ENCODE assay signal across 9 mouse cellular contexts in genomic region chr13:110382447-110382901, GRCm38 (mm10). TPM values are rescaled to one million over a fixed set of nuclear protein-coding genes. Genes with fewer than 3 reads are reported as not detected.
DNase-seq lines count a peak whose midpoint lies in the region; ATAC-seq and TF ChIP-seq lines count a peak whose summit lies in the region.
"Had no signal": no experiment of that assay in that cellular context is flagged by ENCODE, and none has a peak within 500 bp of the region (broad histone marks: within the 10 kb centered on the region; RNA-seq: fewer than 3 reads in every experiment).

No protein-coding gene starts in this region.

- H3K4me3 ChIP-seq in layer of hippocampus, adult 2 months, result no peak overlapping the region
- no peak overlapping the region for H3K4me3 ChIP-seq in MEL (ENCODE audit: control insufficient read depth in 1 of 2, insufficient read depth in 1 of 2, low read depth in 2 of 2, low read length in 2 of 2)
- no peak overlapping the region for H3K4me3 ChIP-seq in hindbrain, postnatal 0 days (ENCODE audit: low read length)
- no peak overlapping the region for H3K4me3 ChIP-seq in midbrain, embryonic 13.5 days (replicated peaks)

- peak in 1 of 2 experiments; percentile 51 for DNase-seq in layer of hippocampus, adult 2 months (ENCODE audit: low spot score in 2 of 2)
- no peak for DNase-seq in layer of hippocampus, adult 9-11 months
- peak; percentile 75 for DNase-seq in MEL (ENCODE audit: low read depth, low spot score)
- DNase-seq in embryo, embryonic 10 days (ENCODE audit: low spot score), result peak; percentile 84
- peak; percentile 85 for DNase-seq in hindbrain, postnatal 0 days (ENCODE audit: low spot score)
- no peak for DNase-seq in ovary, postnatal 14 days (ENCODE audit: low spot score)
- DNase-seq in urinary bladder, postnatal 25 days (ENCODE audit: low spot score), result no peak

- no peak overlapping the region for H3K9ac ChIP-seq in MEL (ENCODE audit: control insufficient read depth, low read depth, low read length, poor library complexity, severe bottlenecking)
- no peak overlapping the region for H3K9ac ChIP-seq in hindbrain, postnatal 0 days (replicated peaks; ENCODE audit: low read length)
- H3K9ac ChIP-seq in midbrain, embryonic 13.5 days (replicated peaks), result no peak overlapping the region

- peaks cover 0 to 6% of the 10 kb centered on the region in 2 experiments; a peak in 2 of 4 replicates for H3K36me3 ChIP-seq in MEL (ENCODE audit: control insufficient read depth in 1 of 2, insufficient read depth in 2 of 2, low read length in 2 of 2)
- H3K36me3 ChIP-seq in hindbrain, postnatal 0 days (ENCODE audit: insufficient read depth, low read length), result no peaks in the 10 kb centered on the region
- no peaks in the 10 kb centered on the region for H3K36me3 ChIP-seq in midbrain, embryonic 13.5 days

- H3K9me3 ChIP-seq in MEL (replicated peaks; ENCODE audit: insufficient read depth, low read length), result no peaks in the 10 kb centered on the region
- H3K9me3 ChIP-seq in hindbrain, postnatal 0 days (ENCODE audit: low read length), result no peaks in the 10 kb centered on the region
- H3K9me3 ChIP-seq in midbrain, embryonic 13.5 days, result no peaks in the 10 kb centered on the region

- no peak overlapping the region for H3K27ac ChIP-seq in layer of hippocampus, adult 2 months
- H3K27ac ChIP-seq in MEL (ENCODE audit: control insufficient read depth, low read depth, low read length), result no peak overlapping the region
- no peak overlapping the region for H3K27ac ChIP-seq in hindbrain, postnatal 0 days
- no peak overlapping the region for H3K27ac ChIP-seq in midbrain, embryonic 13.5 days

- H3K4me1 ChIP-seq in MEL (ENCODE audit: control insufficient read depth in 1 of 2, insufficient read depth in 2 of 2, low read length in 2 of 2), result peaks cover 0 to 6% of the 10 kb centered on the region in 2 experiments; a peak in 3 of 4 replicates
- H3K4me1 ChIP-seq in hindbrain, postnatal 0 days (ENCODE audit: insufficient read depth, low read length), result no peaks in the 10 kb centered on the region
- H3K4me1 ChIP-seq in midbrain, embryonic 13.5 days (replicated peaks), result no peaks in the 10 kb centered on the region

- WGBS in hindbrain, postnatal 0 days, result 20% methylated on average over 5 of the region's 5 CpGs
- 21% methylated on average over 5 of the region's 5 CpGs for WGBS in midbrain, embryonic 13.5 days

- no peak for TF ChIP-seq EP300 in MEL (IDR thresholded peaks at IDR 0.05; ENCODE audit: low read depth in 1 of 2, low read length in 2 of 2)

- ATAC-seq in hindbrain, postnatal 0 days, result peak; percentile 76
- peak; percentile 65; the same call in 1 of the 2 replicates for ATAC-seq in midbrain, embryonic 13.5 days

- peak; percentile 88 for TF ChIP-seq CTCF in layer of hippocampus, adult 2 months (conservative IDR thresholded peaks at IDR 0.05)
- TF ChIP-seq CTCF in MEL (IDR thresholded peaks at IDR 0.05 in 2 of 3, conservative IDR thresholded peaks at IDR 0.05 in 1 of 3; ENCODE audit: control insufficient read depth in 1 of 3, insufficient read depth in 1 of 3, low read depth in 2 of 3, low read length in 3 of 3, poor library complexity in 1 of 3, severe bottlenecking in 1 of 3), result peak; percentile 66 to 84 (median 67)
- TF ChIP-seq CTCF in hindbrain, postnatal 0 days (IDR thresholded peaks at IDR 0.05; ENCODE audit: low read depth), result peak; percentile 82

- no peaks in the 10 kb centered on the region for H3K79me2 ChIP-seq in MEL (ENCODE audit: control insufficient read depth, insufficient read depth, low read length, poor library complexity)

- peaks cover 0 to 3% of the 10 kb centered on the region in 2 experiments; a peak in 2 of 4 replicates for H3K27me3 ChIP-seq in MEL (ENCODE audit: control insufficient read depth in 1 of 2, insufficient read depth in 2 of 2, low read length in 2 of 2)
- no peaks in the 10 kb centered on the region for H3K27me3 ChIP-seq in hindbrain, postnatal 0 days (ENCODE audit: insufficient read depth, low read length)
- no peaks in the 10 kb centered on the region for H3K27me3 ChIP-seq in midbrain, embryonic 13.5 days

- no peak overlapping the region for H3K4me2 ChIP-seq in hindbrain, postnatal 0 days (ENCODE audit: low read depth, low read length)
- H3K4me2 ChIP-seq in midbrain, embryonic 13.5 days (replicated peaks), result no peak overlapping the region

- TF ChIP-seq POLR2A in MEL (IDR thresholded peaks at IDR 0.05; ENCODE audit: control insufficient read depth in 1 of 2, insufficient read depth in 1 of 2, low read depth in 1 of 2, low read length in 2 of 2, poor library complexity in 1 of 2), result no peak

- peak; percentile 92 for TF ChIP-seq RAD21 in MEL (IDR thresholded peaks at IDR 0.05; ENCODE audit: low read depth, low read length)

TF ChIP-seq in MEL, 35 proteins besides CTCF, POLR2A, EP300 and RAD21:
- TF ChIP-seq ZNF384 (IDR thresholded peaks at IDR 0.05; ENCODE audit: low read depth, low read length) (peak; percentile 83), E2F4 (IDR thresholded peaks at IDR 0.05; ENCODE audit: borderline replicate concordance, low read depth, low read length) (no peak), CHD1 (IDR thresholded peaks at IDR 0.05; ENCODE audit: low read depth, low read length) (no peak), SMC3 (IDR thresholded peaks at IDR 0.05; ENCODE audit: low read depth, low read length) (peak; percentile 85), POLR2AphosphoS2 (IDR thresholded peaks at IDR 0.05; ENCODE audit: low read length) (no peak), UBTF (IDR thresholded peaks at IDR 0.05; ENCODE audit: borderline replicate concordance, insufficient read depth, low read depth, low read length) (no peak), ZC3H11A (IDR thresholded peaks at IDR 0.05; ENCODE audit: low read depth, low read length) (peak; percentile 78), ZMIZ1 (IDR thresholded peaks at IDR 0.05; ENCODE audit: low read depth, low read length) (no peak)

RNA-seq across cellular contexts. Expression of gene Plk2, which starts 12.4 kb away (rescaled TPM):
- total RNA-seq in layer of hippocampus, adult 2 months (2021), result 100 to 1,000 TPM; 267 to 268 TPM
- not detected in 2 replicates for total RNA-seq in MEL (2012; rRNA removed)
- not detected for polyA plus RNA-seq in MEL (2012; ENCODE audit: insufficient read depth in 1 of 2, insufficient read length in 2 of 2, low read depth in 1 of 2, low replicate concordance in 2 of 2, missing spikeins in 1 of 2)
- total RNA-seq in hindbrain, postnatal 0 days (2014; rRNA removed), result 81.9 and 89.7 TPM in 2 replicates
- 79.2 and 86.2 TPM in 2 replicates for polyA plus RNA-seq in hindbrain, postnatal 0 days (2015; fragmentation: Nextera tagmentation; extraction: Ambion mirVana)
- 155 TPM in 2 replicates for polyA plus RNA-seq in midbrain, embryonic 13.5 days (2015; fragmentation: Nextera tagmentation; extraction: Ambion mirVana)

RNA-seq across cellular contexts. Expression of gene Gapt, which starts 25.5 kb away (rescaled TPM):
- total RNA-seq in layer of hippocampus, adult 2 months (2021), result not detected
- 0.12 and 0.16 TPM in 2 replicates for total RNA-seq in MEL (2012; rRNA removed)
- polyA plus RNA-seq in MEL (2012; ENCODE audit: insufficient read depth in 1 of 2, insufficient read length in 2 of 2, low read depth in 1 of 2, low replicate concordance in 2 of 2, missing spikeins in 1 of 2), result under 1 TPM in 1 of 2 experiments, not detected in 1; 0.07 TPM
- not detected in 2 replicates for total RNA-seq in hindbrain, postnatal 0 days (2014; rRNA removed)
- polyA plus RNA-seq in hindbrain, postnatal 0 days (2015; fragmentation: Nextera tagmentation; extraction: Ambion mirVana), result 0.06 TPM in 1 of 2 replicates, not detected in the other
- 0.09 TPM in 1 of 2 replicates, not detected in the other for polyA plus RNA-seq in midbrain, embryonic 13.5 days (2015; fragmentation: Nextera tagmentation; extraction: Ambion mirVana)
- total RNA-seq: layer of hippocampus, postnatal 25 days had no signal

Comparison
In these comparisons a context has a peak if more than half of its experiments do, and no peak if none do; other contexts are left out.
1. DNase-seq: peak in MEL (single experiment), embryo, embryonic 10 days (single experiment) and hindbrain, postnatal 0 days (single experiment); none in layer of hippocampus, adult 9-11 months (single experiment), ovary, postnatal 14 days (single experiment) and urinary bladder, postnatal 25 days (single experiment).
2. RNA of gene Plk2, which starts 12.4 kb away (total RNA-seq): 267 to 268 TPM in layer of hippocampus, adult 2 months and 81.9 to 89.7 TPM in hindbrain, postnatal 0 days; not detected in MEL; every median in the first group is over 10 times any median in the second.
3. Peak in every context shown above with its lines, with median percentiles within 50 percentile points of each other: CTCF ChIP-seq.